Mouse (Mus musculus) ES-Bruce4 (cell line): Measurements from ENCODE around the gene Cap1.
"Not testable (repeated sequence)": the region's sequence is repeated elsewhere in the genome, so short reads cannot be mapped to it uniquely, and the experiment has no call there.

Experiments used
- CTCF ChIP-seq: IDR thresholded peaks from one replicate; pipeline ENCODE4 v1.8.1; 2011; ENCODE audit warnings: low read depth, low read length
- POLR2A ChIP-seq: IDR thresholded peaks from one replicate; pipeline ENCODE4 v1.8.1; 2011; ENCODE audit warnings: low read length; ENCODE audit not compliant: insufficient read depth

DNA sequence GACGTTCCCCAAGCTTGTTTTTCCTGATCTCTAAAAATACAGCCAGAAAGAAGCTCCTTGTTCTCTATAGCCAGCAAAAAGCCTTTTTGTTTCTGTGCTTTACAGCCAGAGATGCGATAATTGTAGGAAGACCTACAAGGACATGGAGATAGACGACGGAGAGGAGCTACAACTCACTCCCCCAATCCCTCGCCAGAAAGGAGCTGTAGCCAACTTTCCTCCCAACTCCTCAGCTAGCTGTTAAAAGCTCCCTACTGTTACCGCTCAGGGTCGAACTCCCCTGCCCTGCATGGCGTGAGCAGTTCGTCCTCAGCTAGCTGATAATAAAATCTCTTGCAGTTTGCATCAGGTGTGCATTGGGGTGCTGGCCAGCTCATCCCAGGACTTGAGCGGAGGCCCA is 64.9 kb downstream of the Cap1 start:
- not testable (repeated sequence) for TF ChIP-seq CTCF, POLR2A
